Mouse (Mus musculus): Measurements from ENCODE around the gene Oaz3. TPM values are rescaled to one million over a fixed set of nuclear protein-coding genes. Genes with fewer than 3 reads are reported as not detected.

Gene Oaz3
- not detected for total RNA-seq (2023)

DNA sequence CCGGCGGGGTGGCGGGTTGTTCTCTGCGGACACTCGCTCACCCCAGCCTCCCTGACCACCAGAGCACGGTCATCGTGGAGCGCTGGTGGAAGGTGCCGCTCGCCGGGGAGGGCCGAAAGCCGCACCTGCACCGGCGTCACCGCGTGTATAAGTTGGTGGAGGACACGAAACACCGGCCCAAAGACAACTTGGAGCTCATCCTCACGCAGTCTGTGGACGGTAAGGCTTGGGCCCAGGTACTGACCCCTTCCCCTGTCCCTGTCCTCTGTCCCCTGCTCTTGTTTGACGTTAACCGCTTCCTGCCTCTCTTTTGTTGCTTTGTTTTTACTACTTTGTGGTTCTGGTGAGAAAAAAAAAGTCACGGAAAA, at the start of gene Oaz3:
Gene Oaz3, minus strand, starts transcription at position 319 of the 368 bp plus-strand sequence.

DNA sequence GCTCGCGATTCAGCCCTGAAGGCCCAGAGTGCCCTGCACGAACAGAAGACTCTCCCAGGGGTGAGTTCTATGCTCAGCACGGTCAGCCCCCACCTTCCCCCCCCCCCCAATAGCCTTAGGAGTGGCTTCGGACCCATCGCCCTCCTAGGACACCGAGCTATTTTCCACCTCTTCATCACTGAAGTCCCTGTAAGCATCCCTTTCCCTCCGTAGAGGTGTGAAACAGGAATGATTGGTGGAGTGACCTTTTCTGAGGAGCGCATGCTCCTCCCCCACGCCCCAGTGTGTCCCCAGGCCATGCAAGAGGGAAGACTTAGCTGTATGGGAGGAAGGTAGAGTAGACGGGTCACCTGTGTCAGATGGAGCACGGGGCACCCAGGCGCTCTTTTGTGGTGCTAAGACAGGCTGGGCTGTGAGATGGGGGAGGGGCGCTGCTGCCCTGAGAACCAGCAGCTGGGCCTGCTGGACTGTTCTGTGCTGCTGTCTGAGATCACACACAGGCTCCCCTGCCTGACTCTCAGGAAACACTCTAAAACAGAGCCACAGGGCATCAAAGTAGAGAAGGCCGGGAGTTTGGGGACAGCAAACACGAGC, 36.7 kb upstream of the Oaz3 start, which contains the start of gene Riiad1:
Gene Riiad1, minus strand, starts transcription at position 51 of the 594 bp plus-strand sequence.

DNA sequence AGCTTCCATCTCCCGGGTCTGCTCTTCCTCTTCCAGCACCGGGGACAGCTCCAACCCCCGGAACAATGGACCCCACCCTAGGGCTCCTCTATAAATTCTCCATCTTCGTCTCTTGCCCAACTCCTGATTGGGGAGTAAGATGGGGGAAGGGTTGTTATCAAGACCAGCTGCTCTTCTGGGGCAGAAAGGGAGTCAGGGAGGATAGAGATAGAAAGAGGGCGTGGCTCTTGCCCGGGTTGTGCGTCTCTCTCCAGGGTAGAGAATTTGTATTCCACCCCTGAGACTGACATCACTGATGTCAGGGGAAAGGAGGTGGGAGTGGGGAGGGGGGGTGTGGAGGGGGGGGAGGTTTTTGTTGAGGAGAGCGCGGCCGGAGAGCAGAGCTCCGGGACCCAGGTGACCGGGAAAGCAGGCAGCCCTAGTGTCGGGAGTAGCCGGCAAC, 34.3 kb upstream of the Oaz3 start, which contains the start of gene Celf3:
Gene Celf3, plus strand, starts transcription at position 315 of the 442 bp plus-strand sequence.

DNA sequence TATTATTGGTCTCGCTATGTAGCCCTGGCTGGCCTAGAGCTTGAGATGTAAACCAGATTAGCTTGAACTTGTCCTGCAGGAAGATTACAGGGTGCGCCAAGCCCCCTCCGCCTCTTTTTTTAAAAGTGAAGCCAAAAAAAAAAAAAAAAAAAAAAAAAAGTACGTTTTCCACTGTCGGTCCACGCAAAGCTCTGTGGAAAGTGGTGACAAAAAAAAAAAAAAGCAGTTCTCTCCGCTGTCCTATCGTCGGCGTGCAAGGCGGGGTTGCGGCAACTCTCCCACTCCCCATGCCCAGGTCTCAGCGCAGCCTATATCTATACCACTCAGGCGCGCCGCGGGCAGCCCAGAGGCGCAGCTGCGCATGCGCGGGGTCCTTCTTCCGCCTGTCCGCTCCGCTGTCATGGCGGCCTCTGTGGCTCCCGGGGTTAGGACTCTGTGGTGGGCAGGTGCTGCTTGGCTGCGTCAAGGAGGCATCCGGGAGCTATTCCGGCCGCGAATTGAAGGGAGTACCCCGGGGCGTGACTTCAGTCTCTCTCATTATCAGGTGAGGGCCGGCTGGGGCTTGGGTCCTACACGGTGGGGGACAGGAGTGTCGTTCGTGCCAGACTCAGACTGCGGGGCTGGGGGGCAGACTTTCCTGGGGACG, 641 bp downstream of the Oaz3 start, which contains the start of gene Mrpl9:
Gene Mrpl9, plus strand, starts transcription at position 368 of the 646 bp plus-strand sequence.

DNA sequence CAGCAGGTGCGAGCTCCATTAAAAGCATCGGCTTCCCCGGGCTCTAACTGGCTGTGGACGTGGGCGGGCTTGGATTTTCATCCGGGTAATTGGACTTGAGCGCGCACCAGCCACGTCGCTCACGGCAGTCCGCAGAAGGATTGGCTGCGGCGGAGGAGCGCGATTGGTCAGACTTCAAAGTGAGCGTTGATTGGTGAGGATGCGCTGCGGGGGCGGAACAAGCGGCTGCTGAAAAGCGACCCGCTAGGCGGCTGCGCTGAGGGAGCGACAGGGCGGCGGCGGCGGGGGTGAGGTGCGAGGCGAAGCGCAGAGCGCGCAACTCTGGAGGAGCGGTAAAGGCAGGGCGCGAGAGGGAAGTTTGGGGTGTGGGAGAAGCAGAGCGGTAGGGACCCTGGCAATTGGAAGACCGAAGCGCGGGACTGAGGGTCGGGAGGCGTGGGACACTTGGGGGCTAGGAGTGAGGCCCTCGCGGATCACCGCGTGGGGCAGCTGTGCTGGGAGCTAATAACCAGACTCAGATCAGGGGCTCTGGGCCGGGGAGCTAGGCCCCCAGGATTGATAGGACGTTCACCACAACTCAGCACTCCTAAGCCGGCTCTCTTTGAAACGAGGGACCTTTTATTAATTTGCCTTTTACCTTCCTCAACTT, 30.6 kb downstream of the Oaz3 start, which contains the start of gene Tdrkh:
Gene Tdrkh, plus strand, starts transcription at position 243 of the 649 bp plus-strand sequence.

DNA sequence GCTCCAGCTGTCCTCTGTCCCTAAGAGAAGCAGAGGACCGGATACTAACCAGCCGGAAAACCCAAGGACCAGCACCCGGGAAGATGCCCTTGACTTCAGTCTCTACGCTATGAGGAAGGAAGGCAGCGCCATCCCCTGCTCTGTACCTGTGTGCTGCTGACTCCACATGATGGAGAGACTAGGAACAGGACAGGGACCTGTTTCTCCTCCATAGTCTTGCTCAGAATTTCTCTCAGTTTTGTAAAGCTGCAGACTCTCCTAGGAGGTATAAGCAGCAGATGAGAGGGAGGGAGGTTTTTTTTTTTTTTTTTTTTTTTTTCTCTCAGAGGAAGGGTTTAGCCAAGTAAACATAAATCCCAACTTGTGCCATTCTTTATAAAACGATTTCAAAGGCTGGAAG, 45.5 kb downstream of the Oaz3 start, which contains the start of gene Lingo4:
Gene Lingo4, plus strand, starts transcription at position 301 of the 400 bp plus-strand sequence.

Other genes starting within 250 kb of the Oaz3 start
- not detected for gene Gm5286, start 247.2 kb downstream of the Oaz3 start, total RNA-seq (2023)
- not detected for gene Gm4778, start 179.9 kb downstream of the Oaz3 start, total RNA-seq (2023)
- gene Them4, start 133.8 kb downstream of the Oaz3 start, total RNA-seq (2023) = 7.6 TPM
- not detected for gene Them5, start 101.8 kb downstream of the Oaz3 start, total RNA-seq (2023)
- gene C2cd4d, start 81.5 kb downstream of the Oaz3 start, total RNA-seq (2023) = not detected
- not detected for gene Rorc, start 71.1 kb downstream of the Oaz3 start, total RNA-seq (2023)
- gene Lingo4, start 45.4 kb downstream of the Oaz3 start, total RNA-seq (2023) = not detected
- gene Tdrkh, start 30.6 kb downstream of the Oaz3 start, total RNA-seq (2023) = 11.0 TPM
- 55.2 TPM for gene Mrpl9, start 597 bp downstream of the Oaz3 start, total RNA-seq (2023)
- not detected for gene Celf3, start 34.4 kb upstream of the Oaz3 start, total RNA-seq (2023)
- gene Riiad1, start 36.4 kb upstream of the Oaz3 start, total RNA-seq (2023) = 2.8 TPM
- gene Snx27, start 138.8 kb upstream of the Oaz3 start, total RNA-seq (2023) = 28.0 TPM
- not detected for gene Gm10972, start 199.2 kb upstream of the Oaz3 start, total RNA-seq (2023)
- 2.1 TPM for gene Tuft1, start 215.0 kb upstream of the Oaz3 start, total RNA-seq (2023)
- gene Selenbp2, start 249.6 kb upstream of the Oaz3 start, total RNA-seq (2023) = not detected

All from CD8-positive naive resting alpha-beta T cell, adult 57 days (primary cell).